Mouse (Mus musculus) olfactory bulb, adult 2 months (tissue): Measurements from ENCODE around the gene Igbp1.

Experiments
- CTCF ChIP-seq: fragments of 200-500 bp; IDR thresholded peaks from 2 replicates; pipeline ENCODE4 v1.5.1; 2012; ENCODE audit warnings: low read depth, mild to moderate bottlenecking, low read length, moderate library complexity; ENCODE audit not compliant: insufficient read depth
- POLR2A ChIP-seq: fragments of 200-500 bp; IDR thresholded peaks from 2 replicates; pipeline ENCODE4 v1.6.1; 2012; ENCODE audit warnings: mild to moderate bottlenecking, low read depth, low read length, moderate library complexity; ENCODE audit not compliant: insufficient read depth

DNA sequence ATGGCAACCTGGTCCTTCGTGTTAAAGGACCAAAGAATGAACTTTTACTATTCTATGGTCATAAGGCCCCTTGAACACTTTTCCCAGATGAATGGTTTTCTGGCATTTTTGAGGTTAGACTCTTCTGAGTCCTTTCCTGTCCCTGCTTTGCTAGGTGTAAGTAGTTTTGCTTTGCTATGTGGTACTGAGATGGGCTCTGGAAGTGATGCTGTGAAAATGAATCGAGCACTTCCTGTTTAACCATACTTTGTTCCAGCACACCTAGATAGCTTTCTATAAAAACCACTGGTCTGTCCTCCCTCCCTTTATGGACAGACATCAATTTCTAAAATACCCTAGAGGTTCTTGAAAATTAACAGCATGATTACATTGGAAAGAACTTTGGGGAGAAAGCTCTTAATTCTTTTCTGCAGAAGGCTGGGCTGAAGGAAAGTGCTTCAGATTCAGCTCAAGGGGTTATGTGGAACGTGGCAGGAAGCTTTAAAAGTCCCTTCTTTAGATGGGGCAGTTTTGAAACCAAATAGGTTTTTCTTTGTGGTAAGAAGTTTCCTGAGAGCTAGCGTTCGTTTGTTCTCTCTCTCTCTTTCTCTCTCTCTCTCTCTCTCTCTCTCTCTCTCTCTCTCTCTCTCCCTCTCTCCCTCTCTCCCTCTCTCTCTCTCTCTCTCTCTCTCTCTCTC lies 10.2 kb downstream of the Igbp1 start:
- TF ChIP-seq POLR2A: no peak
- no peak for TF ChIP-seq CTCF
